Comparison of ENCODE assay signal across 17 mouse cellular contexts in genomic region chr19:40675329-40675728, GRCm38 (mm10).
"Had no signal": no experiment of that assay in that cellular context is flagged by ENCODE, and none has a peak within 500 bp of the region (broad histone marks: within the 10 kb centered on the region; RNA-seq: fewer than 3 reads in every experiment).

No protein-coding gene starts in this region.

- H3K4me2 ChIP-seq: limb, embryonic 12.5 days; neural tube, embryonic 15.5 days had no signal

- H3K9me3 ChIP-seq: limb, embryonic 12.5 days; midbrain, embryonic 10.5 days; neural tube, embryonic 15.5 days had no signal

- H3K9ac ChIP-seq: limb, embryonic 12.5 days; liver, embryonic 14.5 days; neural tube, embryonic 15.5 days had no signal

- H3K4me1 ChIP-seq: limb, embryonic 12.5 days; neural tube, embryonic 15.5 days had no signal

- H3K27ac ChIP-seq: kidney, postnatal 0 days; limb, embryonic 12.5 days; liver, embryonic 14.5 days; midbrain, embryonic 10.5 days; neural tube, embryonic 15.5 days had no signal

- H3K4me3 ChIP-seq: limb, embryonic 12.5 days; midbrain, embryonic 10.5 days; myocyte; neural tube, embryonic 15.5 days had no signal

- H3K27me3 ChIP-seq: limb, embryonic 12.5 days; neural tube, embryonic 15.5 days had no signal

- DNase-seq: kidney, postnatal 36 days; layer of hippocampus, adult 9-11 months; layer of hippocampus, postnatal 36 days; liver; lung, adult 2 months; lung, postnatal 36 days; midbrain, embryonic 14.5 days; spleen, adult 18-20 months; thymus, adult 18-20 months; thymus, postnatal 14 days had no signal

- ATAC-seq: lung, postnatal 0 days had no signal

- H3K36me3 ChIP-seq: limb, embryonic 12.5 days; midbrain, embryonic 10.5 days; neural tube, embryonic 15.5 days had no signal
